Mouse (Mus musculus): ENCODE measurements at regions not wholly inside any gene's neighbourhood (a gene's known extent, or its start where the extent isn't known, plus 50 kb on each side); places are given as distances from the start of the nearest gene placed in this dataset.
"Not testable (repeated sequence)": the region's sequence is repeated elsewhere in the genome, so short reads cannot be mapped to it uniquely, and the experiment has no call there.

DNA sequence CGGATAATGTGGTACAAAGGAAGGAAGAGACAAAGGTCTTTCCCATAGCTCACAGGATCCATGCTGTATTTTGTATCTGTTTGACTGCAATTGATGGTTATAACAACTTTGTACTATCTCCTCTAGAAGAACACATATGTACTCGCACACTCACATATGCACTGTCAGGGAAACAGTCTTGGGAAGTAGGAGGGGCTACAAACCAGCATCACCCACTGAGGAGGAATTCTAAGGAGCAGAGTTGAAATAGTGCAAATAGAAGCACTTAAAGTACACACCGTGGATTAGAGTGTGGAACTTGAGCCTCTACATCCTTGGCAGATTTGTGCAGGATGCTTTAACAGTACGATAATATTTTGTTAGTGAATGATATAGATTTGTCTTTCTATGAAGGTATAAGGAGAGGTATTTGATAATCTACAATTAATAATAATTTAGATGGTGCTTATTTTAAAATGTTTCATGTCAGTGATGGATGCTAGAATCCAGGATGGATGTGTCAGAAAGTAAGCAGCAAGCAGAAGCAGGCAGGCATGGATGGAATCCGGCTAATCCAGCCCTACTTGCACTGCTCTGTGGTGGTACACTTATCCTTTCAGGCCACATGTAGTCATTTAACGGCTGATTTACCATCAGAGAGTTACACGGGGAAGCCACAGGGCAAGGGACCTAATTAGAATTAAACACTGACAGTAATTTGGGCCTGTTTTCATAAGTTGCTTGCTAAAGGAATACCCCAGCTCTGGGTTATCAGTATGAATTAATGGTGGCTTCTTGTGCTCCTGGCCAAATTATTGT, 223.3 kb downstream of the Cetn3 start:
- Histone ChIP-seq H3K9ac (ENCODE audit: low read depth, low read length) (no peak overlapping the region), H3K9me3 (ENCODE audit: control insufficient read depth, low read length) (no peaks in the 10 kb centered on the region), H3K4me2 (ENCODE audit: low read depth, low read length) (no peak overlapping the region), H3K4me3 (ENCODE audit: low read length) (no peak overlapping the region), H3K36me3 (ENCODE audit: control insufficient read depth, insufficient read depth, low read length) (no peaks in the 10 kb centered on the region), H3K4me1 (ENCODE audit: control insufficient read depth, insufficient read depth, low read length) (no peaks in the 10 kb centered on the region), H3K27ac (ENCODE audit: low read length) (no peak overlapping the region), H3K27me3 (replicated peaks; ENCODE audit: control insufficient read depth, insufficient read depth, low read length) (no peaks in the 10 kb centered on the region)
- no peak for ATAC-seq
- WGBS, result 75% methylated on average over 7 of the region's 7 CpGs

DNA sequence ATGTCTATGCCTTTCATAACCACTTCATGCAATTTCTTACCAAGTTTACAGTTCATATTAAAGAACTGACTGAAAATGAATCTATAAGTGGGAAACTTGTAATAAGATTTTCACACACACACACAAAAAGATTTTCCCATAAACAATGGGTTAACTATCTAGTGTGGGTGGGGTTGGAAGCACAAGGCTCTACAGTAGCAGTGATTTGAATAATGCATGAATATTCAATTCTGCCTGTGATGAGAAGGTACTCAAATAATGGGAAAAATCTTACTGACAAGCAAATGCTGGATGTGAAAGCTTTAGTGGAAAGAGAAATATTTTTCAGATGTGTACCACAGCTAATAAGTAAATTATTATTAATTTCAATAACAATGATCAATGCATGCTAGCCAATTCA, 224.3 kb downstream of the Cetn3 start:
- no peak overlapping the region for H3K4me3 ChIP-seq (ENCODE audit: low read length)
- H3K9me3 ChIP-seq (ENCODE audit: control insufficient read depth, low read length), result no peaks in the 10 kb centered on the region
- no peaks in the 10 kb centered on the region for H3K27me3 ChIP-seq (replicated peaks; ENCODE audit: control insufficient read depth, insufficient read depth, low read length)
- H3K4me1 ChIP-seq (ENCODE audit: control insufficient read depth, insufficient read depth, low read length), result no peaks in the 10 kb centered on the region
- H3K36me3 ChIP-seq (ENCODE audit: control insufficient read depth, insufficient read depth, low read length), result no peaks in the 10 kb centered on the region
- no peak overlapping the region for H3K9ac ChIP-seq (ENCODE audit: low read depth, low read length)
- H3K27ac ChIP-seq (ENCODE audit: low read length), result no peak overlapping the region
- H3K4me2 ChIP-seq (ENCODE audit: low read depth, low read length), result no peak overlapping the region
- no peak for ATAC-seq

GRCm38 (mm10) chr13:82039623-82040022, 256.7 kb downstream of the Cetn3 start:
- Histone ChIP-seq H3K4me2 (ENCODE audit: low read depth, low read length) (no peak overlapping the region), H3K4me1 (ENCODE audit: control insufficient read depth, insufficient read depth, low read length) (no peaks in the 10 kb centered on the region), H3K36me3 (ENCODE audit: control insufficient read depth, insufficient read depth, low read length) (no peaks in the 10 kb centered on the region), H3K4me3 (ENCODE audit: low read length) (no peak overlapping the region), H3K27me3 (replicated peaks; ENCODE audit: control insufficient read depth, insufficient read depth, low read length) (no peaks in the 10 kb centered on the region), H3K9me3 (ENCODE audit: control insufficient read depth, low read length) (no peaks in the 10 kb centered on the region), H3K27ac (ENCODE audit: low read length) (no peak overlapping the region), H3K9ac (ENCODE audit: low read depth, low read length) (no peak overlapping the region)
- 43% methylated on average over 2 of the region's 2 CpGs for WGBS
- no peak for ATAC-seq

DNA sequence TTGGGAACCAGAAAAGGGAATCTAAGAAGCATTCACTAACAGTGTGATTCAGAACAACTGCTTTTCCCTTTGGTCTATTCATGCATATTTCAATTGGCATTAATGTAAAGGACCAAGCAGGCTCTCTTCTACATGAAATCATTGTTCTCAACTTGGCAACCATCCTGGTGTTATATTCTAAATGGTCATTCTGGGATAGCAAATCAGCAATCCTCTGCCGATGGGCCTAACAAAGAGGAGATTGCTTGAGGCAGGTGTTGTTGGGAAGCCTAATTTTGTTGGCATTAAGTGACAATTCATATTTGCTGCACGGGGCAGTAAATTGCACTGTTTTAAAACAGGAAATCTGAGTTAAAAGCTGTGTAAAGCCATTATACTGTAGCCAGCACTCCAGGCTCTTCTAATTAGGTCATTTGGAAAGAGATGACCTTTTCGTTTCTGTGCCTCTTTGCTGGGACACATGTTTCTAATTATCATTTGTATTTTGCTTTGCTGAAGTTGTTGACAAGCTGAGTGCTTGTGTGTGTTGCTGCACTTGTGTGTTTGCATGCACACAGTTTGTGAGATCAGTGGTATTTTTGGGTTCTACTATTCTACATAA, 275.4 kb downstream of the Cetn3 start:
- H3K9me3 ChIP-seq (ENCODE audit: control insufficient read depth, low read length), result no peaks in the 10 kb centered on the region
- H3K4me2 ChIP-seq (ENCODE audit: low read depth, low read length), result no peak overlapping the region
- 53% methylated on average over 3 of the region's 3 CpGs for WGBS
- no peaks in the 10 kb centered on the region for H3K36me3 ChIP-seq (ENCODE audit: control insufficient read depth, insufficient read depth, low read length)
- H3K27ac ChIP-seq (ENCODE audit: low read length), result no peak overlapping the region
- ATAC-seq, result no peak
- H3K27me3 ChIP-seq (replicated peaks; ENCODE audit: control insufficient read depth, insufficient read depth, low read length), result no peaks in the 10 kb centered on the region
- no peak overlapping the region for H3K9ac ChIP-seq (ENCODE audit: low read depth, low read length)
- no peak overlapping the region for H3K4me3 ChIP-seq (ENCODE audit: low read length)
- H3K4me1 ChIP-seq (ENCODE audit: control insufficient read depth, insufficient read depth, low read length), result peaks cover 7% of the 10 kb centered on the region; the same call in 1 of the 2 replicates

DNA sequence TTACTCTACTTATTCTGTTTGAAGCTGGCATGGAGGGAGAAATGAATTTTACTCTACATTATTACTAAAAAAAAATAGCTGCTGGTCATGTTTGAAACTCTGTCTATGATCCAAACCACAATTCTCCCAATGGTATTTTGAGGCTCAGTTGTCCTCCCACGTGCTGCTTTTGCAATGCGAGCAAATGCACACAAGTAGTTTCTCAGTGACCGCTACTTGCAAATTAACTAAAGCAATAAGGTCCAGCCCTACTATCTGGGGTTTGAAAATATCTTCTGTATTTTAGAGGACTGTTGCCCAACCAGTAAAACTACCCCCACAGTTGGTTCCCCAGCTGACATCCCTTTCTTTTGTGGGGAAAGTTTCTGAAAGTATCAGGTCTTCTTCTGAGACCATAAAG, 276.0 kb downstream of the Cetn3 start:
- WGBS, result 66% methylated on average over 3 of the region's 3 CpGs
- no peak overlapping the region for H3K27ac ChIP-seq (ENCODE audit: low read length)
- no peaks in the 10 kb centered on the region for H3K36me3 ChIP-seq (ENCODE audit: control insufficient read depth, insufficient read depth, low read length)
- no peaks in the 10 kb centered on the region for H3K9me3 ChIP-seq (ENCODE audit: control insufficient read depth, low read length)
- H3K9ac ChIP-seq (ENCODE audit: low read depth, low read length), result no peak overlapping the region
- H3K27me3 ChIP-seq (replicated peaks; ENCODE audit: control insufficient read depth, insufficient read depth, low read length), result no peaks in the 10 kb centered on the region
- peaks cover 7% of the 10 kb centered on the region; the same call in 1 of the 2 replicates for H3K4me1 ChIP-seq (ENCODE audit: control insufficient read depth, insufficient read depth, low read length)
- no peak for ATAC-seq
- H3K4me3 ChIP-seq (ENCODE audit: low read length), result no peak overlapping the region
- no peak overlapping the region for H3K4me2 ChIP-seq (ENCODE audit: low read depth, low read length)

DNA sequence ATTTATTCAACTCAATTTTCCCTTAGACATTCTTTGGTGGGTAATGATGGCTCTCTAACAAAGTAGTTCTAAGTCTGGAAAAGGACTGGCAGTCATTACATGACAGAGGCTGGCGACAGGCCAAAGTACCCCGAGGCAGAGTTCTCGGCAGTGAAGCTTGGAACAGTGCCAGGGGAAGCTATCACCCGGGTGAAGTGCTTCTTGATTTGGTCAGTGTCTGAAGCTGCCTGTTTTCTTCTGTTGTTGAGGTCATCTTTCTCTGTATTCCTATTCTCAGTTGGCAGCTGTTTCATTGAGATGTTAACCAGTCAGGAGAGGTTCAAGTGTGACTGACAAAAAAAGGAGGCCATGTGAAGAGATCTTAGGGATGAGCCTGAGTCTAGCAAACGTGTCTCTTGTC, 276.6 kb downstream of the Cetn3 start:
- Histone ChIP-seq H3K4me1 (ENCODE audit: control insufficient read depth, insufficient read depth, low read length) (peaks cover 7% of the 10 kb centered on the region; the same call in 1 of the 2 replicates), H3K27me3 (replicated peaks; ENCODE audit: control insufficient read depth, insufficient read depth, low read length) (no peaks in the 10 kb centered on the region), H3K36me3 (ENCODE audit: control insufficient read depth, insufficient read depth, low read length) (no peaks in the 10 kb centered on the region), H3K4me2 (ENCODE audit: low read depth, low read length) (no peak overlapping the region), H3K27ac (ENCODE audit: low read length) (no peak overlapping the region), H3K9me3 (ENCODE audit: control insufficient read depth, low read length) (no peaks in the 10 kb centered on the region), H3K4me3 (ENCODE audit: low read length) (no peak overlapping the region), H3K9ac (ENCODE audit: low read depth, low read length) (no peak overlapping the region)
- WGBS, result 19% methylated on average over 5 of the region's 5 CpGs
- peak; percentile 44 for ATAC-seq

DNA sequence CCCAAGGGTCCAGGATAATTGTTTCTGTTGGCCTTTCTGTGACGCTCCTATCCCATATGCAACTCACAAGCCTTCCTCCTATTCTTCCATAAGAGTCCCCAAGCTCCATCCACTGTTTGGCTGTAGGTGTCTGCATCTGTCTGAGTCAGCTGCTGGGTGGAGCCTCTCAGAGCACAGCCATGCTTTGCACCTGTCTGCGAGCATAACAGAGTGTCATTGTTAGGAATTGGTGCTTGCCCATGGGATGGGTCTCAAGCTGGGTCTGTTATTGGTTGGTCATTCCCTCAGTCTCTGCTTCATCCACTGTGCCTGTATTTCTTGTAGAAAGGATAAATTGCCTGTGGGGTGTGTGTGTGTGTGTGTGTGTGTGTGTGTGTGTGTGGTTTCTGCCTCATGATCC, 281.0 kb downstream of the Cetn3 start:
- not testable (repeated sequence) for H3K4me2 ChIP-seq (ENCODE audit: low read depth, low read length); H3K27me3 ChIP-seq (replicated peaks; ENCODE audit: control insufficient read depth, insufficient read depth, low read length); H3K4me1 ChIP-seq (ENCODE audit: control insufficient read depth, insufficient read depth, low read length); H3K27ac ChIP-seq (ENCODE audit: low read length); H3K4me3 ChIP-seq (ENCODE audit: low read length); ATAC-seq; H3K36me3 ChIP-seq (ENCODE audit: control insufficient read depth, insufficient read depth, low read length); H3K9me3 ChIP-seq (ENCODE audit: control insufficient read depth, low read length); H3K9ac ChIP-seq (ENCODE audit: low read depth, low read length)
- WGBS, result 88% methylated on average over 2 of the region's 2 CpGs

DNA sequence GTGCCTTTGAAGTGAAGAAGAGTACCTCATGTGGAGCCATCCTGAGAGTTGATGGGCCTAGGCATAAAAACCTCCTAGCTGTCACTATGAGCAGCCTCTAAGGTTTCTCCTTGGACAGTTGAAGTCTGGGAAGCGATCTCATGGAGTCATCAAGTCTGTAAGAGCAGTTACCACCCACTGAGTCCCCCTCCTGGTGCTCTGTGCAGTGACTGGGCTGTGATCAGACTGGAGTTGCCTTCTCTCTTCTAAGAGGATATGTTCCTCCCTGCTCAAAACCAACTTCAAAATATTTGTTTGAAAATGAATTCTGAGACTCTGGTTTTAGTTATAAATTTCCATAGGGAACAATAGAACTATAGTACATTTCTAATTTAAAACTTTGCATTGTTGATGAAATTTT, 283.3 kb downstream of the Cetn3 start:
- WGBS, result 70% methylated on average over 1 of the region's 1 CpGs
- ATAC-seq, result no peak

GRCm38 (mm10) chr13:82066674-82067270, 283.9 kb downstream of the Cetn3 start:
- H3K36me3 ChIP-seq (ENCODE audit: control insufficient read depth, insufficient read depth, low read length), result no peaks in the 10 kb centered on the region
- H3K9ac ChIP-seq (ENCODE audit: low read depth, low read length), result no peak overlapping the region
- H3K4me1 ChIP-seq (ENCODE audit: control insufficient read depth, insufficient read depth, low read length), result no peaks in the 10 kb centered on the region
- H3K27ac ChIP-seq (ENCODE audit: low read length), result no peak overlapping the region
- 72% methylated on average over 3 of the region's 3 CpGs for WGBS
- H3K4me2 ChIP-seq (ENCODE audit: low read depth, low read length), result no peak overlapping the region
- H3K27me3 ChIP-seq (replicated peaks; ENCODE audit: control insufficient read depth, insufficient read depth, low read length), result no peaks in the 10 kb centered on the region
- no peak for ATAC-seq
- no peak overlapping the region for H3K4me3 ChIP-seq (ENCODE audit: low read length)
- no peaks in the 10 kb centered on the region for H3K9me3 ChIP-seq (ENCODE audit: control insufficient read depth, low read length)

More for the DNA sequence above, 283.3 kb downstream of the Cetn3 start:
- no peaks in the 10 kb centered on the region for H3K9me3 ChIP-seq (ENCODE audit: control insufficient read depth, low read length)
- H3K27me3 ChIP-seq (replicated peaks; ENCODE audit: control insufficient read depth, insufficient read depth, low read length), result no peaks in the 10 kb centered on the region
- H3K9ac ChIP-seq (ENCODE audit: low read depth, low read length), result no peak overlapping the region
- no peak overlapping the region for H3K27ac ChIP-seq (ENCODE audit: low read length)
- no peaks in the 10 kb centered on the region for H3K4me1 ChIP-seq (ENCODE audit: control insufficient read depth, insufficient read depth, low read length)
- H3K36me3 ChIP-seq (ENCODE audit: control insufficient read depth, insufficient read depth, low read length), result no peaks in the 10 kb centered on the region
- no peak overlapping the region for H3K4me3 ChIP-seq (ENCODE audit: low read length)
- no peak overlapping the region for H3K4me2 ChIP-seq (ENCODE audit: low read depth, low read length)
